Comparison of ENCODE assay signal across 8 mouse cellular contexts in the genomic region with DNA sequence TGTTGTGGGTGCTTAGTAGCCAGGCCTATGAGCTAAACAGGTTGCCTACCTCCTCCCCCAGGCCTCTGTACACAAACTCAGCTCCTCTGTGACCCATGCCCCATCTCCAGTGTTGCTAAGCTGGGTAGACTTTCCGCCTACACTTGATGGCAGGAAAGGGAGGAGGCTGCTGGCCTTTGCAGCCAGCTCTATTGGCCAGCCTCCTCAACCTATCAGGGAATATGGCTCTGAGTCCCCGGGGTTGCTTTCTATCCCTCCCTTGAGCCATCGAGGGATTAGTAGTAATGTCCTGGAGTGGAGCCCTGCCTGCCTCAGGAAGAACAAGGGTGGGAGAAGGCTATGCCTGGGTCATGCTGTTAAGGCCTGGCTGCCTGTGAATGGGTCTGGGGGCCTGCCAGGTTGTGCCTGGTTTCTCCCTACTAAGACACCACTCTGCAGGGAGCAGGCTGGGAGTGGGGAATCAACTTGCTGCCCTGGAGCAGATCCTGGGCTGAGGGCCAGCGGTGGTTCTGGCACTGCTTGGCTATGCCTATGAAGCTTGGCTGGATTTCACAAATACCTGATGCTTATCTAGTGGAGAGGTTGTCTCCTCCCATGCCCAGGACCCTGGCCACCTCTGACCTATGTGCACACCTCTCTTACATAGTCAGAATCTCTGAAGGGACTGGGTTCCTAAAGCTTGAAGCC. TPM values are rescaled to one million over a fixed set of nuclear protein-coding genes. Genes with fewer than 3 reads are reported as not detected.
DNase-seq lines count a peak whose midpoint lies in the region; ATAC-seq and TF ChIP-seq lines count a peak whose summit lies in the region.

No protein-coding gene starts in this region.

- peak overlapping the region; percentile 23; the same call in 1 of the 2 replicates for H3K27ac ChIP-seq in embryonic facial prominence, embryonic 14.5 days (replicated peaks; ENCODE audit: low read depth, low read length)
- peak overlapping the region; percentile 41; the same call in 1 of the 2 replicates for H3K27ac ChIP-seq in intestine, postnatal 0 days (ENCODE audit: low read depth, low read length)

- peak; percentile 48 for ATAC-seq in Patski
- peak; percentile 49 for ATAC-seq in embryonic facial prominence, embryonic 14.5 days (ENCODE audit: low read depth)
- ATAC-seq in intestine, postnatal 0 days: no peak

- POLR2A ChIA-PET in Patski (lab: Charles Lee): no interaction called here

- H3K36me3 ChIP-seq in embryonic facial prominence, embryonic 14.5 days (ENCODE audit: control insufficient read depth, insufficient read depth, low read length): no peaks in the 10 kb centered on the region
- H3K36me3 ChIP-seq in intestine, postnatal 0 days (ENCODE audit: control insufficient read depth, insufficient read depth): peaks cover 10% of the 10 kb centered on the region

- H3K4me2 ChIP-seq in embryonic facial prominence, embryonic 14.5 days (ENCODE audit: low read depth, low read length): no peak overlapping the region
- no peak overlapping the region for H3K4me2 ChIP-seq in intestine, postnatal 0 days (replicated peaks; ENCODE audit: low read depth)

- TF ChIP-seq CTCF in Patski (IDR thresholded peaks at IDR 0.05): no peak
- TF ChIP-seq CTCF in intestine, postnatal 0 days (IDR thresholded peaks at IDR 0.05; ENCODE audit: low read depth): no peak

- in situ Hi-C loops in Patski (cut with MboI; ENCODE audit: low pct_unique_long_range_greater_than_20kb): no loop called here

- peak; percentile 30 to 40 for DNase-seq in layer of hippocampus, postnatal 10 days (ENCODE audit: low spot score in 2 of 2)
- DNase-seq in layer of hippocampus, adult 18-20 months (ENCODE audit: low spot score in 2 of 2): no peak
- DNase-seq in Patski (ENCODE audit: low read depth, low spot score): peak; percentile 43
- peak; percentile 49 for DNase-seq in embryonic facial prominence, embryonic 14.5 days (ENCODE audit: low spot score)
- DNase-seq in lung, postnatal 25 days (ENCODE audit: low spot score): peak; percentile 55
- no peak for DNase-seq in embryo, embryonic 10 days (ENCODE audit: low spot score)
- no peak for DNase-seq in layer of hippocampus, adult 8-10 months (ENCODE audit: low spot score in 2 of 2)

- no peaks in the 10 kb centered on the region for H3K9me3 ChIP-seq in embryonic facial prominence, embryonic 14.5 days (ENCODE audit: control insufficient read depth, low read length)
- no peaks in the 10 kb centered on the region for H3K9me3 ChIP-seq in intestine, postnatal 0 days (ENCODE audit: control insufficient read depth)

- CTCF ChIA-PET in Patski (lab: Charles Lee): interaction anchor here (0.7 kb wide), 1 partner anchor 12 kb away, joined by 3 read pairs; no protein-coding TSS in a partner anchor

- H3K27me3 ChIP-seq in Patski: no peaks in the 10 kb centered on the region
- no peaks in the 10 kb centered on the region for H3K27me3 ChIP-seq in embryonic facial prominence, embryonic 14.5 days (replicated peaks; ENCODE audit: control insufficient read depth, insufficient read depth, low read length)
- H3K27me3 ChIP-seq in intestine, postnatal 0 days (replicated peaks; ENCODE audit: control insufficient read depth, insufficient read depth, low read length): no peaks in the 10 kb centered on the region

- peaks cover 10% of the 10 kb centered on the region for H3K4me1 ChIP-seq in embryonic facial prominence, embryonic 14.5 days (ENCODE audit: control insufficient read depth, insufficient read depth, low read length)
- H3K4me1 ChIP-seq in intestine, postnatal 0 days (replicated peaks; ENCODE audit: control insufficient read depth, insufficient read depth, low read length): peaks cover 30% of the 10 kb centered on the region

- H3K9ac ChIP-seq in embryonic facial prominence, embryonic 14.5 days (ENCODE audit: low read depth, low read length): no peak overlapping the region
- H3K9ac ChIP-seq in intestine, postnatal 0 days (ENCODE audit: low read depth, low read length): no peak overlapping the region

- 53% methylated on average over 4 of the region's 4 CpGs for WGBS in embryonic facial prominence, embryonic 14.5 days
- WGBS in intestine, postnatal 0 days: 51% methylated on average over 4 of the region's 4 CpGs

- no peak overlapping the region for H3K4me3 ChIP-seq in embryonic facial prominence, embryonic 14.5 days (ENCODE audit: low read depth, low read length)
- no peak overlapping the region for H3K4me3 ChIP-seq in intestine, postnatal 0 days (ENCODE audit: low read depth, low read length)

RNA-seq across cellular contexts. Expression of a gene that starts 40.8 kb away (rescaled TPM):
- 10 to 100 TPM in 1 of 2 experiments, 1 to 10 TPM in 1; 9.0 to 10.4 TPM for total RNA-seq in layer of hippocampus, postnatal 10 days (2021)
- total RNA-seq in layer of hippocampus, adult 18-20 months (2021): 1 to 10 TPM; 2.9 to 5.1 TPM
- 120 TPM for polyA plus RNA-seq in Patski (2021)
- 16.3 and 19.8 TPM in 2 replicates for polyA plus RNA-seq in embryonic facial prominence, embryonic 14.5 days (2014; fragmentation: Nextera tagmentation; extraction: Ambion mirVana)
- polyA plus RNA-seq in intestine, postnatal 0 days (2015; fragmentation: Nextera tagmentation; extraction: Ambion mirVana): 12.9 and 13.4 TPM in 2 replicates
- total RNA-seq in layer of hippocampus, adult 8-10 months (2022): 1 to 10 TPM; 4.3 to 7.4 (median 6.5) TPM

Comparison
In these comparisons a context has a peak if more than half of its experiments do, and no peak if none do; other contexts are left out.
1. DNase-seq: peak in layer of hippocampus, postnatal 10 days (2 of 2), Patski (single experiment), embryonic facial prominence, embryonic 14.5 days (single experiment) and lung, postnatal 25 days (single experiment); none in layer of hippocampus, adult 18-20 months (0 of 2), embryo, embryonic 10 days (single experiment) and layer of hippocampus, adult 8-10 months (0 of 2).